Comparison of ENCODE assay signal across 8 mouse cellular contexts in the genomic region with DNA sequence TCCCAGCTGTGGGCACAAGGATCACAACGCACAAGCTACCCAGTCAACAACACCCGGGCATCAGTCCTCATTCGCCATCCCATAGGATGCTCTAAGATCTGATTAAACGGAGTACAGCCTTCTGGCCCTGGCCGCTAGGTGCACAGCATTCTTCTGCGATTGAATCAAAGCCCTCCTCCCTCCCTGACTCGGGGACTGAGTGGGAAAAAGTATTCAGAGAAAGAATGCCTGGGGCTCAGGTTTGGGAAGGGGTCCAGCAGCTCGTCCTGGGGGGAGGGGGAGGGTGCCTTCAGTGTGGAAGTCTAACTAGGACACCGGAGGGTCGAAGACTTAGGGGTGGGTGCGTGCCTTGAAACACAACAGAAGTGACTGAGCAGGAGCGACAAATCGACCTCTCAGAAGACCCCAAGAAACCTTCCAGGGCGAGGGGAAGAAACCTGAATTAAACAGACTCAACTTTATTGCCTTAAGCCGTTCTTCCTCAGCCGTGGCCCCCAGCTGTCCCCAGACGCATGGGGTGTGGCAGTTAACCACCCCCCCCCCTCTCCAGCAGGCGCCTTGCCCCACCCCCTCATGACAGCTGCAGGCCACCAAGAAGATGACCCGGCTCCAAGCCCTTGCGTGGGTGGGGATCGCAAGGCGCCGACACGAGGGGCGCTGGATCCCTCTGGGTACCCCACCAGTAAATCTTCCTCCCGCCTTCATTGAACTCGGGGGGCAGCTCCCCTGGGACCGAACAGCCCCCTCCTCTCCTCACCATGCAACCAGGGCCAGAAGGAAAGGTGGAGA. TPM values are rescaled to one million over a fixed set of nuclear protein-coding genes. Genes with fewer than 3 reads are reported as not detected.
DNase-seq lines count a peak whose midpoint lies in the region; ATAC-seq and TF ChIP-seq lines count a peak whose summit lies in the region.

No protein-coding gene starts in this region.

- peak; percentile 30; the same call in 1 of the 2 replicates for ATAC-seq in hindbrain, embryonic 11.5 days (ENCODE audit: low FRiP score)
- 0 out of 2 replicates have a peak, but pooled peaks have one; percentile 21 for ATAC-seq in megakaryocyte-erythroid progenitor cell, adult 5-6 weeks (replicated peaks; ENCODE audit: low FRiP score, low TSS enrichment, poor library complexity, severe bottlenecking)

- H3K27me3 ChIP-seq in testis, adult 2 months (ENCODE audit: control insufficient read depth, insufficient read depth, low read length) = no peaks in the 10 kb centered on the region
- peaks cover 46% of the 10 kb centered on the region for H3K27me3 ChIP-seq in forebrain, embryonic 10.5 days (ENCODE audit: poor library complexity, severe bottlenecking)
- peaks cover 11% of the 10 kb centered on the region; the same call in 1 of the 2 replicates for H3K27me3 ChIP-seq in hindbrain, embryonic 11.5 days (ENCODE audit: control insufficient read depth, insufficient read depth, low read length)

- no peak for DNase-seq in testis, postnatal 14 days (ENCODE audit: low spot score)
- peak; percentile 47 for DNase-seq in forebrain, embryonic 10.5 days (ENCODE audit: extremely low spot score, low spot score)
- DNase-seq in hindbrain, embryonic 11.5 days (ENCODE audit: low spot score) = peak; percentile 51
- no peak for DNase-seq in adipocyte (ENCODE audit: low spot score)
- no peak for DNase-seq in layer of hippocampus, adult 18-20 months (ENCODE audit: low spot score in 2 of 2)
- no peak for DNase-seq in adrenal gland, postnatal 25 days

- H3K9me3 ChIP-seq in forebrain, embryonic 10.5 days = 0 out of 2 replicates have a peak, but pooled peaks cover 3% of the 10 kb centered on the region
- H3K9me3 ChIP-seq in hindbrain, embryonic 11.5 days (ENCODE audit: control insufficient read depth, low read length) = no peaks in the 10 kb centered on the region

- no peak for TF ChIP-seq POLR2A in testis, adult 2 months (IDR thresholded peaks at IDR 0.05; ENCODE audit: control insufficient read depth, low read depth, low read length)

- no peaks in the 10 kb centered on the region for H3K36me3 ChIP-seq in testis, adult 2 months (ENCODE audit: control insufficient read depth, insufficient read depth, low read length)
- H3K36me3 ChIP-seq in forebrain, embryonic 10.5 days (replicated peaks) = no peaks in the 10 kb centered on the region
- no peaks in the 10 kb centered on the region for H3K36me3 ChIP-seq in hindbrain, embryonic 11.5 days (ENCODE audit: control insufficient read depth, insufficient read depth, low read length)

- H3K4me3 ChIP-seq in testis, adult 2 months (ENCODE audit: control insufficient read depth, low read depth, low read length) = peak overlapping the region; percentile 61
- H3K4me3 ChIP-seq in forebrain, embryonic 10.5 days = peak overlapping the region; percentile 66
- H3K4me3 ChIP-seq in hindbrain, embryonic 11.5 days (ENCODE audit: low read depth, low read length) = peak overlapping the region; percentile 47

- peaks cover 10% of the 10 kb centered on the region for H3K4me1 ChIP-seq in testis, adult 2 months (ENCODE audit: control insufficient read depth, insufficient read depth, low read length)
- peaks cover 21% of the 10 kb centered on the region for H3K4me1 ChIP-seq in forebrain, embryonic 10.5 days
- H3K4me1 ChIP-seq in hindbrain, embryonic 11.5 days (replicated peaks; ENCODE audit: control insufficient read depth, insufficient read depth, low read length) = peaks cover 7% of the 10 kb centered on the region

- peak overlapping the region; percentile 93 for H3K4me2 ChIP-seq in hindbrain, embryonic 11.5 days (replicated peaks; ENCODE audit: low read depth, low read length)

- peak overlapping the region; percentile 37; the same call in 1 of the 2 replicates for H3K27ac ChIP-seq in testis, adult 2 months (ENCODE audit: control insufficient read depth, insufficient read depth, low read depth, low read length)
- H3K27ac ChIP-seq in forebrain, embryonic 10.5 days = peak overlapping the region; percentile 54
- H3K27ac ChIP-seq in hindbrain, embryonic 11.5 days (ENCODE audit: low read depth, low read length) = no peak overlapping the region

- 3% methylated on average over 28 of the region's 28 CpGs for WGBS in forebrain, embryonic 10.5 days
- WGBS in hindbrain, embryonic 11.5 days = 7% methylated on average over 28 of the region's 28 CpGs

- TF ChIP-seq CTCF in testis, adult 2 months (IDR thresholded peaks at IDR 0.05; ENCODE audit: control insufficient read depth, insufficient read depth, insufficient replicate concordance, low read depth, low read length) = no peak

- H3K9ac ChIP-seq in hindbrain, embryonic 11.5 days (ENCODE audit: low read depth, low read length) = peak overlapping the region; percentile 65

RNA-seq across cellular contexts. Expression of a gene that starts 0.5 kb away (rescaled TPM):
- 0.36 and 0.40 TPM in 2 replicates for polyA plus RNA-seq in testis, adult 2 months (2012; rRNA removed)
- polyA plus RNA-seq in forebrain, embryonic 10.5 days (2016; fragmentation: Nextera tagmentation; extraction: Ambion mirVana) = 0.41 and 0.50 TPM in 2 replicates
- polyA plus RNA-seq in hindbrain, embryonic 11.5 days (2014; fragmentation: Nextera tagmentation; extraction: Ambion mirVana) = 0.56 and 0.99 TPM in 2 replicates
- total RNA-seq in megakaryocyte-erythroid progenitor cell, adult 5-6 weeks (2014; fragmentation: Nextera tagmentation) = not detected in 2 replicates
- total RNA-seq in megakaryocyte-erythroid progenitor cell, adult 5-6 weeks (2017) = not detected in 2 replicates
- under 1 TPM; 0.99 TPM for total RNA-seq in layer of hippocampus, adult 18-20 months (2021)
- 0.61 and 0.86 TPM in 2 replicates for total RNA-seq in adrenal gland, postnatal 25 days (2021)

RNA-seq across cellular contexts. Expression of a gene that starts 25.7 kb away (rescaled TPM):
- polyA plus RNA-seq in testis, adult 2 months (2012; rRNA removed) = 1.4 and 2.5 TPM in 2 replicates
- 3.3 and 3.9 TPM in 2 replicates for polyA plus RNA-seq in forebrain, embryonic 10.5 days (2016; fragmentation: Nextera tagmentation; extraction: Ambion mirVana)
- 3.2 and 3.6 TPM in 2 replicates for polyA plus RNA-seq in hindbrain, embryonic 11.5 days (2014; fragmentation: Nextera tagmentation; extraction: Ambion mirVana)
- total RNA-seq in megakaryocyte-erythroid progenitor cell, adult 5-6 weeks (2014; fragmentation: Nextera tagmentation) = 0.20 and 0.45 TPM in 2 replicates
- total RNA-seq in megakaryocyte-erythroid progenitor cell, adult 5-6 weeks (2017) = 0.11 TPM in 1 of 2 replicates, not detected in the other
- total RNA-seq in layer of hippocampus, adult 18-20 months (2021) = 1 to 10 TPM; 6.4 to 7.5 TPM
- 14.5 and 17.8 TPM in 2 replicates for total RNA-seq in adrenal gland, postnatal 25 days (2021)

RNA-seq across cellular contexts. Expression of a gene that starts 48.3 kb away (rescaled TPM):
- polyA plus RNA-seq in testis, adult 2 months (2012; rRNA removed) = 46.1 and 51.5 TPM in 2 replicates
- polyA plus RNA-seq in forebrain, embryonic 10.5 days (2016; fragmentation: Nextera tagmentation; extraction: Ambion mirVana) = 546 and 553 TPM in 2 replicates
- polyA plus RNA-seq in hindbrain, embryonic 11.5 days (2014; fragmentation: Nextera tagmentation; extraction: Ambion mirVana) = 505 and 518 TPM in 2 replicates
- 128 and 189 TPM in 2 replicates for total RNA-seq in megakaryocyte-erythroid progenitor cell, adult 5-6 weeks (2014; fragmentation: Nextera tagmentation)
- total RNA-seq in megakaryocyte-erythroid progenitor cell, adult 5-6 weeks (2017) = 92.8 and 105 TPM in 2 replicates
- total RNA-seq in layer of hippocampus, adult 18-20 months (2021) = 100 to 1,000 TPM; 124 to 134 TPM
- 76.8 and 152 TPM in 2 replicates for total RNA-seq in adrenal gland, postnatal 25 days (2021)

RNA-seq across cellular contexts. Expression of a gene that starts 48.6 kb away (rescaled TPM):
- polyA plus RNA-seq in testis, adult 2 months (2012; rRNA removed) = 19.1 and 20.7 TPM in 2 replicates
- 46.5 and 55.4 TPM in 2 replicates for polyA plus RNA-seq in forebrain, embryonic 10.5 days (2016; fragmentation: Nextera tagmentation; extraction: Ambion mirVana)
- 42.7 and 45.2 TPM in 2 replicates for polyA plus RNA-seq in hindbrain, embryonic 11.5 days (2014; fragmentation: Nextera tagmentation; extraction: Ambion mirVana)
- total RNA-seq in megakaryocyte-erythroid progenitor cell, adult 5-6 weeks (2014; fragmentation: Nextera tagmentation) = 26.6 and 41.9 TPM in 2 replicates
- total RNA-seq in megakaryocyte-erythroid progenitor cell, adult 5-6 weeks (2017) = 52.6 and 60.8 TPM in 2 replicates
- total RNA-seq in layer of hippocampus, adult 18-20 months (2021) = 10 to 100 TPM; 27.4 to 31.6 TPM
- total RNA-seq in adrenal gland, postnatal 25 days (2021) = 42.7 and 59.1 TPM in 2 replicates

Comparison
In these comparisons a context has a peak if more than half of its experiments do, and no peak if none do; other contexts are left out.
1. DNase-seq: peak in forebrain, embryonic 10.5 days (single experiment) and hindbrain, embryonic 11.5 days (single experiment); none in testis, postnatal 14 days (single experiment), adipocyte (single experiment), layer of hippocampus, adult 18-20 months (0 of 2) and adrenal gland, postnatal 25 days (single experiment).
2. RNA of a gene that starts 25.7 kb away (total RNA-seq): 14.5 to 17.8 TPM in adrenal gland, postnatal 25 days and 6.4 to 7.5 TPM in layer of hippocampus, adult 18-20 months; 0.11 to 0.45 TPM in megakaryocyte-erythroid progenitor cell, adult 5-6 weeks; every median in the first group is over 4 times any median in the second.
3. Peak in every context shown above with its lines, with median percentiles within 50 percentile points of each other: H3K4me3 ChIP-seq.